11 mouse cellular contexts compared by ENCODE assay signal in the genomic region with DNA sequence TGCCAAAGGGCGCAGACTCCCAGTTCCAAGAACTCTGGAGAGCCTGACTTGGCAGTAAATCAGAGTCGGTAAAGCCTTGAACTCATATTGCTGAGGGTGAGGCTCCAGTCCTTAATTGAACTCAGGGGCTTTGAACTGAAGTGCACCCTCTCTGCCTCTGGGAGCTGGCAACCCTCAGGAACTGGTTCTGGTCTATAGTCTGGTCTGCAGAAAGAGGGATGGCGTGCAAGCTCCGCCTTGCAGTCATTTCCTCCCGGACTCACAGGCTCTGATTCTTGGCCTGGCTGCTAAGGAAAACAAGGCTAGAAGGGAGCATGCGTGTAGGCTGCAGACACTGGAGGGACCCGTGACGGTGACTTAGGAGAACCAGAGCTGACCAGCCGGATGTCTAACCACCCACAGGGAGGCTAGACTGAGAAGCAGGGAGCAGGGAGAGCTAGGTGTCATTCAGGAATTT. TPM values are rescaled to one million over a fixed set of nuclear protein-coding genes. Genes with fewer than 3 reads are reported as not detected.
DNase-seq lines count a peak whose midpoint lies in the region; ATAC-seq and TF ChIP-seq lines count a peak whose summit lies in the region.
"Had no signal": no experiment of that assay in that cellular context is flagged by ENCODE, and none has a peak within 500 bp of the region (broad histone marks: within the 10 kb centered on the region; RNA-seq: fewer than 3 reads in every experiment).

No protein-coding gene starts in this region.

- H3K4me3 ChIP-seq in E14TG2a.4 (replicated peaks; ENCODE audit: low read length), result peak overlapping the region; percentile 1; the same call in 1 of the 2 replicates
- H3K4me3 ChIP-seq in heart, embryonic 14.5 days (ENCODE audit: control insufficient read depth in 1 of 2, insufficient read depth in 1 of 2, low read depth in 1 of 2, low read length in 2 of 2), result no peak overlapping the region
- H3K4me3 ChIP-seq: midbrain, embryonic 10.5 days had no signal

- H3K9me3 ChIP-seq in E14TG2a.4 (ENCODE audit: low read length), result no peaks in the 10 kb centered on the region
- H3K9me3 ChIP-seq in heart, embryonic 14.5 days (ENCODE audit: control insufficient read depth, low read length), result peaks cover 4% of the 10 kb centered on the region; the same call in 1 of the 2 replicates
- H3K9me3 ChIP-seq: midbrain, embryonic 10.5 days had no signal

- peaks cover 6% of the 10 kb centered on the region; the same call in 1 of the 2 replicates for H3K27me3 ChIP-seq in E14TG2a.4 (ENCODE audit: insufficient read depth, low read length)
- 0 out of 2 replicates have a peak, but pooled peaks cover 5% of the 10 kb centered on the region for H3K27me3 ChIP-seq in heart, embryonic 14.5 days (ENCODE audit: control insufficient read depth, insufficient read depth, low read length)
- H3K27me3 ChIP-seq: Patski had no signal

- peak; percentile 54 for DNase-seq in ES-CJ7 (ENCODE audit: low read depth, low spot score)
- DNase-seq in kidney, postnatal 25 days, result peak; percentile 66 to 86
- no peak for DNase-seq in left cerebral cortex, adult 8-10 months (ENCODE audit: low spot score in 2 of 2)
- DNase-seq in testis, postnatal 14 days (ENCODE audit: low spot score), result no peak
- DNase-seq in Muller cell, postnatal 12 days (ENCODE audit: inconsistent ontology term), result no peak
- DNase-seq: cerebellum, adult 2 months; thymus, postnatal 36 days had no signal

- TF ChIP-seq CTCF in E14TG2a.4 (conservative IDR thresholded peaks at IDR 0.05; ENCODE audit: low read length), result no peak

- H3K4me1 ChIP-seq in E14TG2a.4 (replicated peaks; ENCODE audit: low read depth, low read length), result peaks cover 56% of the 10 kb centered on the region
- H3K4me1 ChIP-seq in heart, embryonic 14.5 days (ENCODE audit: control insufficient read depth in 2 of 2, insufficient read depth in 2 of 2, low read length in 2 of 2), result peaks cover 0 to 6% of the 10 kb centered on the region in 2 experiments; a peak in 2 of 4 replicates

- ATAC-seq in heart, embryonic 14.5 days (ENCODE audit: insufficient number of reproducible peaks, insufficient read depth, low FRiP score, low read depth), result 0 out of 2 replicates have a peak, but pooled peaks have one; percentile 31
- ATAC-seq: Patski had no signal

- no peak overlapping the region for H3K9ac ChIP-seq in heart, embryonic 14.5 days (ENCODE audit: low read length)

- H3K27ac ChIP-seq in heart, embryonic 14.5 days (replicated peaks in 1 of 2; ENCODE audit: control insufficient read depth in 1 of 2, insufficient read depth in 1 of 2, low read depth in 2 of 2, low read length in 2 of 2), result 0 out of 4 replicates have a peak overlapping the region, but pooled peaks of 1 of the 2 experiments have one; percentile 14
- H3K27ac ChIP-seq: midbrain, embryonic 10.5 days had no signal

- H3K4me2 ChIP-seq in heart, embryonic 14.5 days (ENCODE audit: low read length), result no peak overlapping the region

- no peaks in the 10 kb centered on the region for H3K36me3 ChIP-seq in E14TG2a.4 (ENCODE audit: insufficient read depth, low read length)
- no peaks in the 10 kb centered on the region for H3K36me3 ChIP-seq in heart, embryonic 14.5 days (ENCODE audit: control insufficient read depth, insufficient read depth, low read length)
- H3K36me3 ChIP-seq: midbrain, embryonic 10.5 days had no signal

- 40% methylated on average over 9 of the region's 9 CpGs for WGBS in heart, embryonic 14.5 days

RNA-seq across cellular contexts. Expression of gene Saysd1, which starts 22.2 kb away (rescaled TPM):
- 11.8 and 12.4 TPM in 2 replicates for polyA plus RNA-seq in heart, embryonic 14.5 days (2014; fragmentation: Nextera tagmentation; extraction: Ambion mirVana)
- total RNA-seq in left cerebral cortex, adult 8-10 months (2022), result 1 to 10 TPM; 3.3 to 4.4 (median 4.0) TPM

Comparison
In these comparisons a context has a peak if more than half of its experiments do, and no peak if none do; other contexts are left out.
1. DNase-seq: peak in ES-CJ7 (single experiment) and kidney, postnatal 25 days (2 of 2); none in left cerebral cortex, adult 8-10 months (0 of 2), testis, postnatal 14 days (single experiment) and Muller cell, postnatal 12 days (single experiment).